Mouse (Mus musculus) regulatory T cell (primary cell): ENCODE measurements around the gene Gm572.

ENCODE experiments used
- in situ Hi-C: fragments of 300-600 bp; cut with MboI, MseI; formaldehyde crosslinking; loops from one replicate; pipeline ENCODE4 v1.15.1; 2025; ENCODE audit warnings: high pct_unique_total_duplicates

Gene Gm572

DNA sequence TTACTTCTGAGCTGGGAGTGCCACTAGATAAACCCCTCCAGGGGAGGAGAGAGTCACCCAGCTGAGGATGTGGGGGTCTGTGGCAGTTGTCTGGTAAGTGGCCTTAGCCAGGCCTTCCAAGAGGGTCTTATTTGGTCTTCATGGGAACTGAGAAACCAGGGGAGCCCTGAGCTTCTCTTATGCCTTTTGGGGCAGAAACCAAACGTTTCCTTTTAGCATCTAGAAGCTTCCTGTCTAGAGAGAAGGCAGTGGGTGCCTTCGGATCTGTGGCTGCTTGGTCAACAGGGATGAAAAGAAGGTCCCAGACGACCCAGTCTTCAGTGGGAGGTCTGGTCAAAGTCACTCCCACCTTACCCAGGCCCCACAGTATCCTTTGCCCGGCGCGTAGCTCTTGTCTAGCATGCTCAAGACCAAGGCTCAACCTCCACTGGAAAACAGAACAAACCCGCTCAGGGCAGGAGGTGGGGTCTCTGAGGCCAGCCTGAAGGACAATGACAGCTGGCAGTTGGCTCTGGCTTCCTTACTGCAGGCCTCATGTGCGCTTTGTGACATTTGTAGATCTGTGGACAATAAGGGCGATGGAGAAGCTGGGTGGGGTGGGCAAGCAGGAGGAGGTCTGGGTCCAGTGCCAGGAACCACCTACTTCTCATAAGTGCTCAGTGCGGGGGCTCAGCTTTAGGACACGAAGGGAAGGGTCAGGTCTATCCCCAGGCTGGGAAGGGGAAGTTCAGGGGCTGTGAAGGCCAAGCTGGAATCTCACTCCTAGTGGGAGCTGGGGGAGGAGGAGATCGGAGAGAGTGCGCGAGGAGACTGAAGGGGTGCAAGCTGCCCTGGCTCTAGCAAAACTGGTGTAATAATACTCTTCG is at the start of gene Gm572:
Gene Gm572, plus strand, starts transcription at position 27 of the 866 bp plus-strand sequence.
- in situ Hi-C loops = no loop called here

DNA sequence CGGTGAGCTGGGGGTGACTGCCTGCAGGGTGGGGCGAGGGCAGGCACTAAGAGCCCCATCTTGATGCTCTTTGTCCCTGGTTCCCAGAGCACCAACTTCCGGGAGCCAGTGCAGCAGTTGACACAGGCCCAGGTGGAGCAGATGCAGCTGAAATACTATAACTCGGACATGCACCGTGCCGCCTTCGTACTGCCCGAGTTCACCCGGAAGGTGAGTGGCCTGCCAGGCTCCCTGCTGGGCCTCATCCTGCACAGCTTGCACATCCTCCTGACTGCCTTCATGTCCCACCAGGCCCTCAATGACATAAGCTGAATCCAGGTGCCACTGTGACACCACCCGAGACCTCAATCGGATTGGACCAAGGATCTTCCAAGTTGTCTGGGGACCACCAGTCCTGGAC is 49.1 kb upstream of the Gm572 start:
- in situ Hi-C loops = no loop called here

GRCm38 (mm10) chr4:148595916-148596315 is 47.2 kb upstream of the Gm572 start:
- in situ Hi-C loops = no loop called here

GRCm38 (mm10) chr4:148596731-148597130 is 46.4 kb upstream of the Gm572 start:
- in situ Hi-C loops = no loop called here

GRCm38 (mm10) chr4:148598826-148599225 is 44.3 kb upstream of the Gm572 start:
- in situ Hi-C loops = no loop called here

- in situ Hi-C loops = no loop called here
Measured at GRCm38 (mm10) chr4:148600316-148600715, 42.8 kb upstream of the Gm572 start.

DNA sequence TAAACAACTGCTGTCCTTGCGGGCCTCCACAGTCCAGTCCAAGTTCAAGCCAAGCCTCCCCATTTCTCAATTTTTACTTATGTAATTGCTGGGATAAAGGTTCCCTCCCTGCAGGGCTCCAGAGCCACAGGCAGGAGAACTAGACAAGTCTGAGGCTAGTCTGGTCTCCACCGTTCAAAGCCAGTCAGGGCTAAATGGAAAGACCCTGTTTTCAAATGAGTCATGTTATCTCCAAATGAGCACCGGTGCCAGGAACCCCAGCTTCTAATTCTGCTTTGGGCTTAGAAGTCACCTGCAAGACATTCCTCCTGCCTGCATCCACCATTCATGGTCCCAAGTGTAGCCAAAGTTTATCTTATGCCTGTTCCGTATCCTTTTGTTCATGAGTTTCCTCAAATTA is 41.2 kb upstream of the Gm572 start:
- in situ Hi-C loops = no loop called here

- in situ Hi-C loops = no loop called here
Measured at GRCm38 (mm10) chr4:148602357-148603120, 40.6 kb upstream of the Gm572 start, which contains the start of gene Masp2. Masp2 (plus strand) TSS chr4:148602554.

DNA sequence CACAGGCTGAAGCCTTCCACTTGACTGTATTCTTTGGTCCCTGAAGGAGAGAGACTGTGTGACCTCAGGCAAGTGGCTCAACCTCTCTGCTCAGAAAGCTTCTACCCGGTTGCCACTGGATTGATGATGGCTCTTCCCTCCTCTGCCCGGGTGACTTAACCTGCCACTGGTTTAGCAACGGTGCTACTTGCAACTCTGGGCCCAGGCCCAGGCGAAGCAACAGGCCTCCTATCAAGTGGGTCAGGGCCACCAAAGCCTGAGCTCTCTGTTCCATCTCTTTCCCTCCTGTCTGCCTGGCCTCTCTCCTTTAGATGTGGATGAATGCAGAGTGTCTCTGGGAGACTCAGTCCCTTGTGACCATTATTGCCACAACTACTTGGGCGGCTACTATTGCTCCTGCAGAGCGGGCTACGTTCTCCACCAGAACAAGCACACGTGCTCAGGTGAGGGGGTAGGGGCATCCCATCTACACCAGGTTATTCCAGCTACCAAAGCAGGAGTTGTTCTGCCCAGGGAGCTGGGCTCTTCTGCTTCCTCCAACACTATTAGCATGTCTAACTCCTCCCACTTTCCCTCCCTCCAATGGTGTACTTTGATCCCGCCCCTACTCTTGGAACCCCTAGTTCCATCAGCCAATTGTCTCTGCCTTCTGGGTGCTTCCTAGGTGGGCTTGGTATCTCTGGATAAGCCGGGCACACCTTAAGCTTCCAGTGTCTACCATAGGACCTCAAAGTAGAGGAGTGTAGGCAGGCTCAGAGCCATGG is 39.6 kb upstream of the Gm572 start:
- in situ Hi-C loops = no loop called here

DNA sequence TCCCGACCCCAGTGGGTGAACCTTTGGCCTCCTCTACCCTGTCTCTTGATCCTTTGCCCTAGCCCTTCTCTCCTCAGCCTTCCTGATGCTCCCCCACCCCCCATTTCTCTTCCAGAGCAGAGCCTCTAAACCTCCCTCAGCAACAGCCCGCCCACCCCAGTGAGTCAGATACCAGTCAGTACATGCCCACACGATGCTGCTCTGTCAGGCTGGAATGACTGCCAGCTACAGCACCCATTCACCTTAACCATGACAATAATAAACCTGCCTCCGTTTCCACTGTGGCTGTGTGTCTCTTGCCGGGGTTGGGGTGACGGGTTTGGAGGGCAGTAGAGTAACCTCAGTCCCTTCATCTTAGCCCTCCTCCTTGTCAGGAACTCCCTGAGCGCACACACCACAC is 39.0 kb upstream of the Gm572 start:
- in situ Hi-C loops = no loop called here

- in situ Hi-C loops = no loop called here
Measured at GRCm38 (mm10) chr4:148604541-148605165, 38.5 kb upstream of the Gm572 start.

GRCm38 (mm10) chr4:148607758-148608157 is 35.4 kb upstream of the Gm572 start:
- in situ Hi-C loops = no loop called here

DNA sequence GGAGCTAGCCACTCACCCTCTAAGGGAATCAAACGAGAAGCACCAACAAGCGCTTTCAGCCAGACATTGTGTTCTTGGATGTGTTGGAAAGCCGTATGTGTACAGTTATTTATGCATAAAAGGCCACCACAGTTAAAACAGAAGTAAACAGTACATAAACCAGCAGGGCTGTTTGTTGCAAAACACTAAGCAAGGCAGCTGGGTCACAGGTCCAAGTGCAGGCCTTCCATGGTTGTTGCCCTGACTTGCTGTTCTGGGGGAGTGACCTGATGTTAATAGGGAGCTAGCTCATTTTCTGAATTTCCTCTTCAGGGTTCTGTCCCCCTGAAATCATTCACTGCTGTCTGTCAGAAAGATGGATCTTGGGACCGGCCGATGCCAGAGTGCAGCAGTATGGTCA is 33.3 kb upstream of the Gm572 start:
- in situ Hi-C loops = no loop called here

GRCm38 (mm10) chr4:148610631-148611364 is 32.3 kb upstream of the Gm572 start:
- in situ Hi-C loops = no loop called here

GRCm38 (mm10) chr4:148612557-148612956 is 30.6 kb upstream of the Gm572 start:
- in situ Hi-C loops = no loop called here

GRCm38 (mm10) chr4:148613738-148614137 is 29.4 kb upstream of the Gm572 start:
- in situ Hi-C loops = no loop called here

DNA sequence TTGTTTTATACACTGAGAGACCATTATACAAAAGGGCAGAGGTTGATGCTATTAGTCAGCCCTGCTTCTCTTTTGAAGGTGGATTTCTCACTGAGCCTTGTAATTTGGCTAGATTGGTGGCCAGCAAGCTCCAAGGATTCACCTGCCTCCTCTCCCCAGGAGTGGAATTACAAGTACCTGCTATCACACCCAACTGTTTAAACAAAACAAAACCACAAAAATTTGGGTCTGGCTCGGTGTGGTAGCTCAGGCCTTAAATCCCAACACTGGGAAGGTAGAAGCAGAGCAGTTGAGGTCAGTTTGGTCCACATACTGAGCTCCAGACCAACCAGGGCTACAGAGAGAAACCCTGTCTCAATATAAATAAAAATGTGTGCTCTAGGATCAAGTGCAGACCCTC is 23.3 kb upstream of the Gm572 start:
- in situ Hi-C loops = no loop called here

DNA sequence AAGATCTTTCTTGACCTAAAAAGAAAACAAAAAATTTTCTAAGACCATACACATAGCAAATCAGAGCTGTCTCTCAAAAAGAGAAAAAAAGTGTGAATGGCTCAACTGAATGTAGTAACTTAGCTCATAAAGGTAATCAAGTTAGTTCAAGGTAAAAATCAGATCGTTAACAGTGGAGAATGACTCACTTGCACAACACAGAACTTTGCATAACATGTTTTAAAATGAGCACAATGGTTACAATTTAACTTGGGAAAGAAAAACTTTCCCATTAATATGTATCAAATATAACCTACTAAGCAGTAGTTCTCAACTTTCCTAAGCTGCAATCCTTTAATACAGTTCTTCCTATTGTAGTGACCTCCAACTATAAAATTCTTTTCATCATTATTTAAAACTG is 22.4 kb upstream of the Gm572 start:
- in situ Hi-C loops = no loop called here

GRCm38 (mm10) chr4:148622485-148622884 is 20.6 kb upstream of the Gm572 start:
- in situ Hi-C loops = no loop called here

GRCm38 (mm10) chr4:148623609-148624008 is 19.5 kb upstream of the Gm572 start:
- in situ Hi-C loops = no loop called here

DNA sequence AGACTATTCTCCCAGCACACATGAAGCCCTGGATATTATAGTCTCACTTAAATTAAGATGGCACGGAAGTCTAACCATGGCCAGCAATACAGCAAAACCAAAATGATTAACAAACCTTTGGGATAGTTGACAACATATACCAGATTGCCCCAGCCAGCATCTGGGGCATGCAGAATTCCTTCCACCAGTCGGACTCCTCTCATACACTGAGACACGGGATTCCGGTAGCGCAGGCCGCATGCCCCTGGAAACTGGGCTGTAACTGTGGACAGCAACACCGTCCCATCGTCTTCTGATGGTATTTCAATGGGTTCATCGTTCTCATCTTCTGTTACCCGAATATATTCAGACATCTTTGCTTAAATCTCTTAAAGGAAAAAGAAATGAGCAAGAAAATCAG is 18.1 kb upstream of the Gm572 start:
- in situ Hi-C loops = no loop called here
